Mouse (Mus musculus): ENCODE data around the gene Nsf. TPM values are rescaled to one million over a fixed set of nuclear protein-coding genes. Genes with fewer than 3 reads are reported as not detected.
A peak's percentile ranks its signal among the peaks of the same experiment; 100 is the strongest.

Nsf gene
- total RNA-seq, 2 experiments from 2014 or later, result 815 to 848 TPM

GRCm38 (mm10) chr11:103951106-103951505 lies 2.8 kb downstream of the Nsf start:
- no peak for DNase-seq (ENCODE audit: low spot score in 2 of 2)
- intact Hi-C loops (cut with DNase I), result no loop called here

- intact Hi-C loops (cut with DNase I), result no loop called here
These were observed 4.9 kb downstream of the Nsf start for GRCm38 (mm10) chr11:103948952-103949351.

GRCm38 (mm10) chr11:103942740-103943139 lies 11.1 kb downstream of the Nsf start:
- intact Hi-C loops (cut with DNase I), result no loop called here
- no peak for DNase-seq (ENCODE audit: low spot score in 2 of 2)

More at GRCm38 (mm10) chr11:103948952-103949351, 4.9 kb downstream of the Nsf start:
- no peak for DNase-seq (ENCODE audit: low spot score in 2 of 2)

GRCm38 (mm10) chr11:103941351-103941750 lies 12.5 kb downstream of the Nsf start:
- DNase-seq (ENCODE audit: low spot score in 2 of 2), result no peak
- intact Hi-C loops (cut with DNase I), result no loop called here

GRCm38 (mm10) chr11:103940887-103941286 lies 13.0 kb downstream of the Nsf start:
- intact Hi-C loops (cut with DNase I), result no loop called here
- no peak for DNase-seq (ENCODE audit: low spot score in 2 of 2)

- intact Hi-C loops (cut with DNase I), result no loop called here
- peak in 1 of 2 experiments; percentile 33 for DNase-seq (ENCODE audit: low spot score in 2 of 2)
These were observed 15.7 kb downstream of the Nsf start for GRCm38 (mm10) chr11:103937976-103938728.

- peak; percentile 31 to 44 for DNase-seq (ENCODE audit: low spot score in 2 of 2)
- intact Hi-C loops (cut with DNase I), result no loop called here
These were observed 16.4 kb downstream of the Nsf start for GRCm38 (mm10) chr11:103937451-103937850.

GRCm38 (mm10) chr11:103935717-103936116 lies 18.1 kb downstream of the Nsf start:
- no peak for DNase-seq (ENCODE audit: low spot score in 2 of 2)
- intact Hi-C loops (cut with DNase I), result no loop called here

- no peak for DNase-seq (ENCODE audit: low spot score in 2 of 2)
- intact Hi-C loops (cut with DNase I), result no loop called here
These were observed 20.0 kb downstream of the Nsf start for GRCm38 (mm10) chr11:103933886-103934285.

- DNase-seq (ENCODE audit: low spot score in 2 of 2), result no peak
- intact Hi-C loops (cut with DNase I), result no loop called here
These were observed 29.9 kb downstream of the Nsf start for GRCm38 (mm10) chr11:103923957-103924356.

GRCm38 (mm10) chr11:103923272-103923671 lies 30.6 kb downstream of the Nsf start:
- intact Hi-C loops (cut with DNase I), result no loop called here
- no peak for DNase-seq (ENCODE audit: low spot score in 2 of 2)

GRCm38 (mm10) chr11:103922812-103923211 lies 31.0 kb downstream of the Nsf start:
- DNase-seq (ENCODE audit: low spot score in 2 of 2), result no peak
- intact Hi-C loops (cut with DNase I), result no loop called here

- no peak for DNase-seq (ENCODE audit: low spot score in 2 of 2)
- intact Hi-C loops (cut with DNase I), result no loop called here
These were observed 33.2 kb downstream of the Nsf start for GRCm38 (mm10) chr11:103920665-103921064.

- DNase-seq (ENCODE audit: low spot score in 2 of 2), result no peak
- intact Hi-C loops (cut with DNase I), result no loop called here
These were observed 37.0 kb downstream of the Nsf start for GRCm38 (mm10) chr11:103916807-103917206.

GRCm38 (mm10) chr11:103915686-103916085 lies 38.2 kb downstream of the Nsf start:
- no peak for DNase-seq (ENCODE audit: low spot score in 2 of 2)
- intact Hi-C loops (cut with DNase I), result no loop called here

GRCm38 (mm10) chr11:103910993-103911585 lies 42.8 kb downstream of the Nsf start:
- peak; percentile 46 to 71 for DNase-seq (ENCODE audit: low spot score in 2 of 2)
- intact Hi-C loops (cut with DNase I), result loop anchor here (1.0 to 5.0 kb wide), 2 partner anchors 148 to 274 kb away; partner anchors contain the start of gene Lyzl6

- DNase-seq (ENCODE audit: low spot score in 2 of 2), result no peak
- intact Hi-C loops (cut with DNase I), result loop anchor here (5.0 kb wide), 1 partner anchor 273 kb away; the partner anchor contains the start of gene Lyzl6
These were observed 43.3 kb downstream of the Nsf start for GRCm38 (mm10) chr11:103910531-103910930.

- DNase-seq (ENCODE audit: low spot score in 2 of 2), result no peak
- intact Hi-C loops (cut with DNase I), result loop anchor here (5.0 kb wide), 1 partner anchor 273 kb away; the partner anchor contains the start of gene Lyzl6
These were observed 44.0 kb downstream of the Nsf start for GRCm38 (mm10) chr11:103909809-103910208.

- DNase-seq (ENCODE audit: low spot score in 2 of 2), result no peak
- intact Hi-C loops (cut with DNase I), result no loop called here
These were observed 44.5 kb downstream of the Nsf start for GRCm38 (mm10) chr11:103909396-103909795.

- intact Hi-C loops (cut with DNase I), result no loop called here
- DNase-seq (ENCODE audit: low spot score in 2 of 2), result peak in 1 of 2 experiments; percentile 22
These were observed 47.7 kb downstream of the Nsf start for GRCm38 (mm10) chr11:103906051-103906719.

Data from left cerebral cortex, postnatal 14 days (tissue).